Mouse (Mus musculus) heart, postnatal 10 days (tissue): ENCODE measurements at regions not wholly inside any gene's neighbourhood (a gene's known extent, or its start where the extent isn't known, plus 50 kb on each side); places are given as distances from the start of the nearest gene placed in this dataset.

Experiments
- DNase-seq, 2 experiments: peaks; one replicate each; pipeline ENCODE4 v3.0.0; 2021
- intact Hi-C: fragments of 180-260 bp; cut with DNase I; formaldehyde crosslinking; loops from one replicate; pipeline ENCODE4 v1.15.1; 2025

- intact Hi-C loops: no loop called here
- peak in 1 of 2 experiments; percentile 28 for DNase-seq
Measured at GRCm38 (mm10) chr2:68799993-68800740, 61.1 kb upstream of the Cers6 start.

DNA sequence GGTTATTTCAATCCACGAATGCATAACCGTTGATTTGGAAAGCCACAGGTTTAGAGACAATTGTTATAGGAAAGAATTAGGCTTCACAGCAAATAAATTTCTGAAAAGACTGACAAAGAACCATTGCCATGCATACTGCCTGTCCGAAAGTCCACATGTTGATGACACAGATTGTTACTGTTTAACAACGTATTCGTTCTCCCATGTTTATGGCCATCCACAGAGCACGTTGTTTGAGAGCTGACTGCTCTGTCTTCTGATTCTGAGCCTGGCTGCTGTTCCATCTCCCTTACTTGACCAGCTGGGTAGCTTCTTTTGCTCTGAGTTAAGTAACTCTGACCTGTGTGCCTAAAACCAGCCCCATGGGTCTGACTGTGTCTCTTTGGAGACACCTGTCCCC is 57.1 kb upstream of the Cers6 start:
- DNase-seq: no peak
- intact Hi-C loops: no loop called here

DNA sequence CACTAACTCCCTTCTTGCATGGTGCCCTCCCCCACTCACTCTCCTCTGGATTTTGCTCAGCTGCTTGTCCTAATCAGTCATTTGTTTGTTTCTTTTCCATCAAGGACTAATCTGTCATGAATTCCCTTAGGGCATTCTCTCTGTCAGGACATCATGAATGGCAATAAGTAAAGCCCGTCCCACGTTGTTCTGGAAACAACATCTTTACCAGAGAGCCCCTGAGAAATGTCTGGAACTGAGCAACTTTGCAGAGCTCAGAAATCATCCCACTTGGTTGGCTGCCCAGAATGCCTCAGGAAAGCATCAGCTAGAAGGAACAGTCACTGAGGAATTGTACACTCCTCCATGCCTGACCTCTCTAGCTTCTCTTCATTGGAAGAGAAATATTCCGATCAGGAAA is 55.4 kb upstream of the Cers6 start:
- intact Hi-C loops: no loop called here
- DNase-seq: peak; percentile 73

- intact Hi-C loops: no loop called here
- peak in 1 of 2 experiments; percentile 12 for DNase-seq
Measured at GRCm38 (mm10) chr2:68806311-68806895, 54.8 kb upstream of the Cers6 start.
